Mouse (Mus musculus) cortical plate, adult 2 months (tissue): ENCODE results near the gene Thrap3. TPM values are rescaled to one million over a fixed set of nuclear protein-coding genes. Genes with fewer than 3 reads are reported as not detected.
"Not testable (repeated sequence)": the region's sequence is repeated elsewhere in the genome, so short reads cannot be mapped to it uniquely, and the experiment has no call there.

Experiments
- H3K27ac ChIP-seq: fragments of 200-500 bp; 2 replicates; pipeline ENCODE4 v1.5.1; 2012; ENCODE audit warnings: low read length, control low read depth, inconsistent platforms; ENCODE audit not compliant: insufficient read depth
- H3K4me1 ChIP-seq: fragments of 200-500 bp; 2 replicates; pipeline ENCODE4 v1.6.1; 2011; ENCODE audit warnings: low read length; ENCODE audit not compliant: control insufficient read depth, insufficient read depth
- H3K4me3 ChIP-seq: fragments of 200-500 bp; 2 replicates; pipeline ENCODE4 v1.5.1; 2011; ENCODE audit warnings: mild to moderate bottlenecking, low read length, control low read depth; ENCODE audit not compliant: insufficient read depth
- CTCF ChIP-seq: fragments of 200-500 bp; IDR thresholded peaks from 2 replicates; pipeline ENCODE4 v1.5.1; 2011; ENCODE audit warnings: mild to moderate bottlenecking, control low read depth, low read length; ENCODE audit not compliant: insufficient read depth; ENCODE audit errors: extremely low read depth
- POLR2A ChIP-seq: fragments of 200-500 bp; IDR thresholded peaks from 2 replicates; pipeline ENCODE4 v1.6.1; 2011; ENCODE audit warnings: mild to moderate bottlenecking, low read length, control low read depth; ENCODE audit not compliant: insufficient read depth; ENCODE audit errors: extremely low read depth
- polyA plus RNA-seq: library from polyadenylated mRNA; depleted of rRNA; stranded (reverse); fragments of >200 nt; gene quantifications from 2 replicates; pipeline ENCODE4 v1.2.3, GENCODE M21; 2012

Gene Thrap3
- polyA plus RNA-seq, 1 experiment, result 86.1 TPM

- no peak overlapping the region for H3K27ac ChIP-seq
- no peak overlapping the region for H3K4me3 ChIP-seq
- no peaks in the 10 kb centered on the region for H3K4me1 ChIP-seq
- TF ChIP-seq POLR2A (no peak), CTCF (no peak)
Observed at GRCm38 (mm10) chr4:126220045-126220444, 17.5 kb upstream of the Thrap3 start.

- not testable (repeated sequence) for H3K27ac ChIP-seq, H3K4me1 ChIP-seq, H3K4me3 ChIP-seq
Observed at GRCm38 (mm10) chr4:126219540-126219939, 17.0 kb upstream of the Thrap3 start.

- Histone ChIP-seq H3K27ac (no peak overlapping the region), H3K4me3 (no peak overlapping the region), H3K4me1 (no peaks in the 10 kb centered on the region)
- no peak for TF ChIP-seq CTCF
- no peak for TF ChIP-seq POLR2A
Observed at GRCm38 (mm10) chr4:126217771-126218170, 15.2 kb upstream of the Thrap3 start.

- Histone ChIP-seq H3K4me1 (no peaks in the 10 kb centered on the region), H3K27ac (no peak overlapping the region), H3K4me3 (no peak overlapping the region)
- no peak for TF ChIP-seq POLR2A
- no peak for TF ChIP-seq CTCF
Observed at GRCm38 (mm10) chr4:126207081-126207480, 4.5 kb upstream of the Thrap3 start.

GRCm38 (mm10) chr4:126205386-126205785, 2.8 kb upstream of the Thrap3 start:
- peaks cover 4% of the 10 kb centered on the region; the same call in 1 of the 2 replicates for H3K4me1 ChIP-seq
- no peak overlapping the region for H3K4me3 ChIP-seq
- H3K27ac ChIP-seq, result no peak overlapping the region
- TF ChIP-seq CTCF (no peak), POLR2A (no peak)

- peaks cover 4% of the 10 kb centered on the region; the same call in 1 of the 2 replicates for H3K4me1 ChIP-seq
- no peak for TF ChIP-seq CTCF
- TF ChIP-seq POLR2A, result no peak
- no peak overlapping the region for H3K27ac ChIP-seq
- no peak overlapping the region for H3K4me3 ChIP-seq
Observed at GRCm38 (mm10) chr4:126204661-126205230, 2.2 kb upstream of the Thrap3 start.

GRCm38 (mm10) chr4:126204016-126204415, 1.5 kb upstream of the Thrap3 start:
- Histone ChIP-seq H3K27ac (no peak overlapping the region), H3K4me1 (peaks cover 7% of the 10 kb centered on the region), H3K4me3 (no peak overlapping the region)
- TF ChIP-seq CTCF, result no peak
- TF ChIP-seq POLR2A, result no peak

- Histone ChIP-seq H3K4me1 (peaks cover 7% of the 10 kb centered on the region), H3K27ac (peak overlapping the region; percentile 99), H3K4me3 (peak overlapping the region; percentile 71)
- TF ChIP-seq POLR2A (no peak), CTCF (no peak)
Observed at GRCm38 (mm10) chr4:126203336-126203895, 856 bp upstream of the Thrap3 start.

- TF ChIP-seq POLR2A, result no peak
- TF ChIP-seq CTCF, result 0 out of 2 replicates have a peak, but pooled peaks have one; percentile 20
- Histone ChIP-seq H3K4me3 (peak overlapping the region; percentile 71), H3K4me1 (peaks cover 8% of the 10 kb centered on the region), H3K27ac (peak overlapping the region; percentile 94)
Observed at GRCm38 (mm10) chr4:126201514-126202302, 852 bp downstream of the Thrap3 start.

- Histone ChIP-seq H3K27ac (no peak overlapping the region), H3K4me3 (no peak overlapping the region), H3K4me1 (peaks cover 11% of the 10 kb centered on the region)
- TF ChIP-seq POLR2A (no peak), CTCF (no peak)
Observed at GRCm38 (mm10) chr4:126200656-126201055, 1.9 kb downstream of the Thrap3 start.
